Mouse (Mus musculus) small intestine, adult 2 months (tissue): ENCODE measurements around the gene Epha3.

Source experiments
- CTCF ChIP-seq: fragments of 200-500 bp; IDR thresholded peaks from 2 replicates; pipeline ENCODE4 v1.5.1; 2012; ENCODE audit warnings: low read depth, mild to moderate bottlenecking, control low read depth, inconsistent platforms, low read length, moderate library complexity, mixed read lengths; ENCODE audit not compliant: insufficient replicate concordance, insufficient read length; ENCODE audit errors: extremely low read depth
- POLR2A ChIP-seq: fragments of 200-500 bp; IDR thresholded peaks from 2 replicates; pipeline ENCODE4 v1.6.1; 2012; ENCODE audit warnings: low read depth, mild to moderate bottlenecking, control low read depth, inconsistent platforms, low read length, moderate library complexity

GRCm38 (mm10) chr16:63863913-63864330 lies at the start of gene Epha3:
- TF ChIP-seq CTCF (no peak), POLR2A (no peak)
